Mouse (Mus musculus): ENCODE data around the gene H2al1m.
A peak's percentile ranks its signal among the peaks of the same experiment; 100 is the strongest.
"Not testable (repeated sequence)": the region's sequence is repeated elsewhere in the genome, so short reads cannot be mapped to it uniquely, and the experiment has no call there.

H2al1m gene

DNA sequence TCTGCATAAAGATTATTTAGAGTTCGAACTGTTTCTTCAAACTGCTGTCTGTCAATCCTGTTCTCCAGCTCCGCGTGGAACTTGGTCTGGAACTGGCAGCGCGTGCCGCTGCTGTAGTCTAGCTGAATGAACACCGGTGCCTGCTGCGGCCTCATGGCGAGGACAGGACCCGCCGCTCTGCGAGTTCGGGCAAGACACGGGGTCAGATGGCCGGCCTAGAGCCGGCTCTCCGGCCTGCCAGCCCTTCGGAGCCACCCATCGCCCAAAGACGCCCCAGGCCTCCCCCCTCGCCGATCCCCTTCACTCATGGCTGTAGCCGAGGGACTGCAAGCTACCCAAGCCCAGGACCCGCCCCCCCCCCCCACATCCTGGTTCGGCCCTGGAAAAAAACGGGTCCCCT, 44.4 kb downstream of the H2al1m start:
- DNase-seq (ENCODE audit: low spot score), result not testable (repeated sequence)

DNA sequence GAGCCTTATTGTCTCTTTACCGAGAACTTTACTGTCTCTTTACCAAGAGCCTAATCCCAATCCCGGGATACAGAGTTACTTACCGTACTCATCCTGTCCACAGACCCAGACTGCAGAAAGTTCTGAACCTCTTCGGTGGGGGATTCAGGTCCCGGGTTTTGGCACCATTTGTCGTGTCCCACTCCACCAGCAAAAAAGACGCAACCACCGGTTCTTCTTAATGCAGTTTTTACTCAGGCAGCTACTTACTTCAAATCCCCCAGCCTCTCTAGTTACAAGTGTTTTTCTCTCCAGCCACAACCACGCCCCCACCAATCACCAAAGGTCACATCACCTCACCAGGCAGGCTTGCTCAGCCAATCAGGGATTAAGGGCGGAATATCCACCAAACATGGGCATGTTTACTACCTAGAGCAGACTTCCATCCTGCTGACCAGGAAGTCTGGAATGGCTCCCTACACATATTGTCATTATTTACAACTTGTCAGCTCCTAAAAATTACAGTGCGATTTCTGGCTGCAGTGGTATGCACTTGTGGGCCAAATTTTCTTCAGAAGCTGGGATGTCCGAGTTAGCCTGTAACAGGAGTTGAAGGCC, 48.9 kb downstream of the H2al1m start:
- DNase-seq (ENCODE audit: low spot score), result not testable (repeated sequence)

DNA sequence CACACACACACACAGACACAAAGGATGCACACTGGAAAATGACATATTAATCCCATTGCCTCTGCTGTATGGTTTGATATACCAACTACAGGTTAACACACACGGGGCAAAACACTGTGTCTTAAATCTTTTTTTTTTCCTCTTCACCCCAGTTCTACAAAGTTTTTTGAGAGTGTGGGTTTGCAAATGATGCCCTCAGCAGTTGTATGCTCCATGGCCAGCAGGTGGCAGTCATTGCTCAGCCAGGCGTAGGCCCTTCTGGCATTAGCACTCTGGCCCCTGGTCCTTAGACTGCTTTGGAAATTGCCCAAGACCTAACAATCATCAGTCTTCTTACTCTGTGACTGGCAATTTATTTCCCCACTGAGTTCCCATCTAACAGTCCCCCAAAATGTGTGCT, 49.5 kb downstream of the H2al1m start:
- peak; percentile 65 for DNase-seq (ENCODE audit: low spot score)
